Mouse (Mus musculus) CH12.LX (cell line): ENCODE measurements around the gene Iscu.

ENCODE experiments used
- CHD2 ChIP-seq: IDR thresholded peaks from 2 replicates; pipeline ENCODE4 v1.6.1; 2011; ENCODE audit warnings: low read length, improper control_type of control experiment
- CTCF ChIP-seq, 2 experiments: IDR thresholded peaks in 1 of 2; conservative IDR thresholded peaks in 1 of 2; 2 replicates each; pipeline ENCODE4 v1.5.1; 2011 to 2012; ENCODE audit warnings: low read depth in 2 of 2, low read length in 2 of 2, improper control_type of control experiment in 1 of 2, inconsistent platforms in 1 of 2, mild to moderate bottlenecking in 1 of 2, moderate library complexity in 1 of 2
- ELF1 ChIP-seq: IDR thresholded peaks from 2 replicates; pipeline ENCODE4 v1.6.1; 2014; ENCODE audit warnings: low read depth, mild to moderate bottlenecking, inconsistent platforms, low read length, improper control_type of control experiment
- UBTF ChIP-seq: IDR thresholded peaks from 2 replicates; pipeline ENCODE4 v1.6.1; 2012; ENCODE audit warnings: low read depth, mild to moderate bottlenecking, inconsistent platforms, low read length, improper control_type of control experiment, moderate library complexity
- ZNF384 ChIP-seq: IDR thresholded peaks from 2 replicates; pipeline ENCODE4 v1.6.1; 2012; ENCODE audit warnings: low read depth, low read length, improper control_type of control experiment, inconsistent platforms

DNA sequence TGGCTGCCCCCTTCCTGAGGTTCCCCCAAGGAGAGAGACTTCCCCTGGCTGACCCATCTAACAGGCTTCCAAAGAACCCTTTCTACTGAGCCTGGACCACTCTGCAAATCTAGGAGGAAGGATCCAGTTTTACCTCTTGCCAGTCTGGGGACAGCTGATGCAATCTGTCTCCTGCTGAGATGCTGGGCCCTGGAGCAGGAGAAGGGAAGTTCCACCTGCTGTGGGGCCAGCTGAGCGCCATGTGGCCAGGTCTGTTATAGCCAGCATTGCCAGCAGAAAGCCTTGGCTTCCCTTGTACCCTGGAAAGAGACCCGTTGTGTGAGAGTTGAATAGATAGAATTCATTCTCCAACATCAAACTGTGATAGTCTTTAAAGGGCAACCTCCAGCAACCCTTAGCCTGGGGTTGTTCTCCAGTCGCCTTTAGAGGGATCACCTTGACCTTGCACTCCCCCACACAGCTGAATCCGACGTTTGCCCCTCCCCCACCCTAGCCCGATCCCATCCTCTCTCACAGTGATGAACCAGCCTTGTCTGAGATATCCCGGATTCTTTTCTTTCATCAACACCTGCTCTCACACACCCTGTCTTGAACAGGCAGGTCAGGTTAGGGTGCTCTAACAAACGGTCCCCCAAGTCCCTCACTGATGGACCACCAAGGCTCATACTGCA lies 48.8 kb upstream of the Iscu start:
- no peak for TF ChIP-seq CTCF (conservative IDR thresholded peaks at IDR 0.05 in 1 of 2, IDR thresholded peaks at IDR 0.05 in 1 of 2; ENCODE audit: low read depth in 2 of 2, low read length in 2 of 2)
- no peak for TF ChIP-seq ZNF384
- 0 out of 2 replicates have a peak, but pooled peaks have one; percentile 16 for TF ChIP-seq CHD2
- no peak for TF ChIP-seq UBTF
- no peak for TF ChIP-seq ELF1
